Mouse (Mus musculus) midbrain, postnatal 0 days (tissue): ENCODE data around the gene C1qtnf5. TPM values are rescaled to one million over a fixed set of nuclear protein-coding genes. Genes with fewer than 3 reads are reported as not detected.

ENCODE experiments used
- ATAC-seq: fragments of 200-750 bp; cut with Nextera tagmentation; 2 replicates; pipeline ENCODE4 v1.8.0; 2017; ENCODE audit warnings: moderate number of reproducible peaks, mild to moderate bottlenecking, moderate TSS enrichment, moderate library complexity; ENCODE audit not compliant: low FRiP score
- DNase-seq: peaks from one replicate; pipeline ENCODE4 v3.0.0-alpha.2; 2015; ENCODE audit warnings: low spot score
- H3K27ac ChIP-seq: fragments of 300-500 bp; sonication (generic); 2 replicates; pipeline ENCODE4 v1.5.1; 2014; ENCODE audit warnings: low read depth, mild to moderate bottlenecking, low read length, mixed read lengths
- H3K27me3 ChIP-seq: fragments of 300-500 bp; sonication (generic); 2 replicates; pipeline ENCODE4 v1.6.1; 2014; ENCODE audit warnings: low read length, control low read depth, mixed read lengths; ENCODE audit not compliant: insufficient read depth
- H3K36me3 ChIP-seq: fragments of 300-500 bp; sonication (generic); 2 replicates; pipeline ENCODE4 v1.6.1; 2014; ENCODE audit warnings: low read length, control low read depth, mixed read lengths; ENCODE audit not compliant: insufficient read depth
- H3K4me1 ChIP-seq: fragments of 300-500 bp; sonication (generic); 2 replicates; pipeline ENCODE4 v1.6.1; 2014; ENCODE audit warnings: mild to moderate bottlenecking, control low read depth, antibody characterized with exemption, low read length, mixed read lengths; ENCODE audit not compliant: insufficient read depth
- H3K4me2 ChIP-seq: fragments of 300-500 bp; sonication (generic); 2 replicates; pipeline ENCODE4 v1.6.1; 2014; ENCODE audit warnings: low read depth, mild to moderate bottlenecking, low read length, mixed read lengths; ENCODE audit not compliant: poor library complexity, severe bottlenecking
- H3K4me3 ChIP-seq: fragments of 300-500 bp; sonication (generic); 2 replicates; pipeline ENCODE4 v1.5.1; 2014; ENCODE audit warnings: low read depth, mild to moderate bottlenecking, low read length, moderate library complexity
- H3K9ac ChIP-seq: fragments of 300-500 bp; sonication (generic); replicated peaks from 2 replicates; pipeline ENCODE4 v1.6.1; 2014; ENCODE audit warnings: mild to moderate bottlenecking, low read length, moderate library complexity, mixed read lengths; ENCODE audit not compliant: poor library complexity, severe bottlenecking
- H3K9me3 ChIP-seq: fragments of 300-500 bp; sonication (generic); 2 replicates; pipeline ENCODE4 v1.6.1; 2016; ENCODE audit warnings: low read length, control low read depth
- CTCF ChIP-seq: IDR thresholded peaks from 2 replicates; pipeline ENCODE4 v1.5.1; 2016; ENCODE audit warnings: antibody characterized with exemption, mild to moderate bottlenecking
- WGBS: fragments of 180-500 bp; shearing (Covaris S2); extraction: QIAGEN DNeasy Blood & Tissue Kit; methylation state at CpG from one replicate; pipeline ENCODE4 v1.1.7; 2014; 5-methylcytosine and 5-hydroxymethylcytosine counted together
- polyA plus RNA-seq: library from polyadenylated mRNA; unstranded; fragments of >200 nt; fragmentation: Nextera tagmentation; extraction: Ambion mirVana; gene quantifications from 2 replicates; pipeline ENCODE4 v1.2.1, GENCODE M21; 2015
- total RNA-seq: library from RNA; depleted of rRNA; stranded (reverse); fragments of >200 nt; gene quantifications from 2 replicates; pipeline ENCODE4 v1.2.3, GENCODE M21; 2014

C1qtnf5 gene
- total and polyA plus RNA-seq, 2 experiments from 2014 or later: 9.9 to 29.0 TPM

GRCm38 (mm10) chr9:44134851-44135730, 28.0 kb downstream of the C1qtnf5 start:
- Histone ChIP-seq H3K4me3 (peak overlapping the region; percentile 39), H3K9me3 (no peaks in the 10 kb centered on the region), H3K36me3 (no peaks in the 10 kb centered on the region), H3K4me2 (peak overlapping the region; percentile 78), H3K9ac (0 out of 2 replicates have a peak overlapping the region, but pooled peaks have one; percentile 39), H3K27ac (no peak overlapping the region), H3K27me3 (peaks cover 32% of the 10 kb centered on the region), H3K4me1 (peaks cover 6% of the 10 kb centered on the region)
- TF ChIP-seq CTCF: no peak
- 3% methylated on average over 45 of the region's 49 CpGs for WGBS
- ATAC-seq (peak; percentile 14; the same call in 1 of the 2 replicates), DNase-seq (peak; percentile 67)

- ATAC-seq: peak; percentile 14; the same call in 1 of the 2 replicates
- WGBS: 67% methylated on average over 7 of the region's 7 CpGs
- peaks cover 2% of the 10 kb centered on the region for H3K4me1 ChIP-seq
- no peaks in the 10 kb centered on the region for H3K36me3 ChIP-seq
- TF ChIP-seq CTCF: no peak
- no peaks in the 10 kb centered on the region for H3K9me3 ChIP-seq
- no peak overlapping the region for H3K9ac ChIP-seq
- peaks cover 32% of the 10 kb centered on the region for H3K27me3 ChIP-seq
- peak overlapping the region; percentile 78 for H3K4me2 ChIP-seq
- peak overlapping the region; percentile 39; the same call in 1 of the 2 replicates for H3K4me3 ChIP-seq
- no peak for DNase-seq
- no peak overlapping the region for H3K27ac ChIP-seq
Measured at GRCm38 (mm10) chr9:44135731-44136411, 28.8 kb downstream of the C1qtnf5 start.

GRCm38 (mm10) chr9:44137846-44138245, 30.8 kb downstream of the C1qtnf5 start:
- Histone ChIP-seq H3K4me1 (peaks cover 2% of the 10 kb centered on the region), H3K27me3 (peaks cover 30% of the 10 kb centered on the region), H3K36me3 (peaks cover 6% of the 10 kb centered on the region; the same call in 1 of the 2 replicates), H3K4me3 (no peak overlapping the region), H3K27ac (no peak overlapping the region), H3K9me3 (no peaks in the 10 kb centered on the region), H3K9ac (no peak overlapping the region), H3K4me2 (no peak overlapping the region)
- 76% methylated on average over 4 of the region's 4 CpGs for WGBS
- TF ChIP-seq CTCF: no peak
- no peak for ATAC-seq
- DNase-seq: no peak

GRCm38 (mm10) chr9:44141951-44142350, 34.9 kb downstream of the C1qtnf5 start:
- no peak overlapping the region for H3K4me2 ChIP-seq
- no peak overlapping the region for H3K9ac ChIP-seq
- H3K27me3 ChIP-seq: no peaks in the 10 kb centered on the region
- DNase-seq (no peak), ATAC-seq (no peak)
- TF ChIP-seq CTCF: no peak
- WGBS: 62% methylated on average over 5 of the region's 5 CpGs
- no peaks in the 10 kb centered on the region for H3K4me1 ChIP-seq
- H3K9me3 ChIP-seq: no peaks in the 10 kb centered on the region
- no peak overlapping the region for H3K27ac ChIP-seq
- H3K36me3 ChIP-seq: peaks cover 10% of the 10 kb centered on the region; the same call in 1 of the 2 replicates
- no peak overlapping the region for H3K4me3 ChIP-seq

GRCm38 (mm10) chr9:44143421-44143820, 36.4 kb downstream of the C1qtnf5 start:
- Histone ChIP-seq H3K4me2 (no peak overlapping the region), H3K4me3 (no peak overlapping the region), H3K27ac (no peak overlapping the region), H3K36me3 (peaks cover 10% of the 10 kb centered on the region; the same call in 1 of the 2 replicates), H3K4me1 (no peaks in the 10 kb centered on the region), H3K9ac (no peak overlapping the region), H3K27me3 (no peaks in the 10 kb centered on the region), H3K9me3 (no peaks in the 10 kb centered on the region)
- ATAC-seq: no peak
- 70% methylated on average over 5 of the region's 5 CpGs for WGBS
- DNase-seq: no peak
- no peak for TF ChIP-seq CTCF
